ENCODE assay signal across 15 mouse cellular contexts in the genomic region with DNA sequence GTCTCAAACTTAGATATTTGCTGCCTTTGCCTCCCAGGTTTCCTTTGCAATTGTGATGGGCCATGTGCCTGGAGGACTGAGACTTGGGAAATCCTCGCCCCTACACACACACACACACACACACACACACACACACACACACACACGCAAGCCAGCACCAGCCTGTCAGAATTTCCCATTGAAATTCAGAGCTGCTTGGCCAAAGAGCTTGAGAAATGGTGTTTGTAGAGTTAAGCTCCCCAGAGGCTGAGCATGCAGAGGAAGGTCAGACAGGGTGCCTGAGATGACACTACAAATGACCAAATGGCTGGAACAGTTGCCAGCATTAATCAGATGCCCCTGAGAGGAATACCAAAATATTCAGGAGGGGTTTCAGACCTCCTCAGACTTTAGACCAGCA. TPM values are rescaled to one million over a fixed set of nuclear protein-coding genes. Genes with fewer than 3 reads are reported as not detected.
"Had no signal": no experiment of that assay in that cellular context is flagged by ENCODE, and none has a peak within 500 bp of the region (broad histone marks: within the 10 kb centered on the region; RNA-seq: fewer than 3 reads in every experiment).

No protein-coding gene starts in this region.

- DNase-seq: kidney, adult 9 months; lung, embryonic 14.5 days; lung, postnatal 10 days; lung, postnatal 4 days; midbrain, embryonic 14.5 days; right cerebral cortex, adult 18-20 months; thymus, postnatal 25 days had no signal

- H3K36me3 ChIP-seq: limb, embryonic 12.5 days; midbrain, embryonic 10.5 days had no signal

- H3K4me3 ChIP-seq: layer of hippocampus, adult 2 months; limb, embryonic 12.5 days; midbrain, embryonic 10.5 days; myocyte had no signal

- H3K4me2 ChIP-seq: limb, embryonic 12.5 days; lung, embryonic 14.5 days had no signal

- H3K27ac ChIP-seq: layer of hippocampus, adult 2 months; limb, embryonic 12.5 days; midbrain, embryonic 10.5 days; stomach, postnatal 0 days had no signal

- H3K9ac ChIP-seq: limb, embryonic 12.5 days; lung, embryonic 14.5 days had no signal

- ATAC-seq: inflammation-experienced regulatory T-cells, adult 6 months; intestine, postnatal 0 days had no signal

- H3K9me3 ChIP-seq: limb, embryonic 12.5 days; midbrain, embryonic 10.5 days had no signal

- H3K4me1 ChIP-seq: limb, embryonic 12.5 days had no signal

RNA-seq across cellular contexts. Expression of a gene that starts 18.5 kb away (rescaled TPM):
- polyA plus RNA-seq: liver, adult 2 months had no signal
